Mouse (Mus musculus): ENCODE data around the gene Fam227a. TPM values are rescaled to one million over a fixed set of nuclear protein-coding genes. Genes with fewer than 3 reads are reported as not detected.

Gene Fam227a
- polyA plus RNA-seq, 1 experiment: 0.74 TPM

GRCm38 (mm10) chr15:79575543-79576222 is 83.1 kb downstream of the Fam227a start:
- TF ChIP-seq REST (IDR thresholded peaks at IDR 0.05; ENCODE audit: insufficient read depth, insufficient read length): no peak
- TF ChIP-seq TCF12 (IDR thresholded peaks at IDR 0.05; ENCODE audit: insufficient read depth, poor library complexity, severe bottlenecking): no peak
- TF ChIP-seq E2F4 (IDR thresholded peaks at IDR 0.05; ENCODE audit: insufficient read depth): no peak
- no peak for TF ChIP-seq SRF (IDR thresholded peaks at IDR 0.05; ENCODE audit: control insufficient read depth, insufficient read length, low read depth)
- no peak for TF ChIP-seq MYOD1 (IDR thresholded peaks at IDR 0.05; ENCODE audit: control insufficient read depth in 1 of 3, insufficient read length in 2 of 3, low read depth in 2 of 3)
- no peak for TF ChIP-seq POLR2AphosphoS2 (IDR thresholded peaks at IDR 0.05; ENCODE audit: insufficient read length, low read depth)
- TF ChIP-seq CEBPB (IDR thresholded peaks at IDR 0.05; ENCODE audit: insufficient read depth, poor library complexity, severe bottlenecking): no peak
- H3K27me3 ChIP-seq (ENCODE audit: control insufficient read depth, insufficient read depth, insufficient read length): peaks cover 39% of the 10 kb centered on the region
- no peak overlapping the region for H3K4me3 ChIP-seq
- H3K36me3 ChIP-seq (ENCODE audit: control insufficient read depth, insufficient read depth): no peaks in the 10 kb centered on the region
- no peaks in the 10 kb centered on the region for H3K79me2 ChIP-seq (ENCODE audit: control insufficient read depth, insufficient read depth)
- H3ac ChIP-seq (ENCODE audit: control insufficient read depth, insufficient read length): no peak overlapping the region
- no peak overlapping the region for H3K4me2 ChIP-seq (ENCODE audit: low read depth)

- Histone ChIP-seq H3K27me3 (ENCODE audit: control insufficient read depth, insufficient read depth, insufficient read length) (peaks cover 61% of the 10 kb centered on the region), H3ac (ENCODE audit: control insufficient read depth, insufficient read length) (no peak overlapping the region), H3K4me2 (ENCODE audit: low read depth) (no peak overlapping the region), H3K36me3 (ENCODE audit: control insufficient read depth, insufficient read depth) (no peaks in the 10 kb centered on the region), H3K79me2 (ENCODE audit: control insufficient read depth, insufficient read depth) (no peaks in the 10 kb centered on the region), H3K4me3 (no peak overlapping the region)
- TF ChIP-seq SRF (IDR thresholded peaks at IDR 0.05; ENCODE audit: control insufficient read depth, insufficient read length, low read depth) (no peak), USF1 (IDR thresholded peaks at IDR 0.05; ENCODE audit: low read depth) (no peak), REST (IDR thresholded peaks at IDR 0.05; ENCODE audit: insufficient read depth, insufficient read length) (no peak), TCF3 (IDR thresholded peaks at IDR 0.05; ENCODE audit: insufficient read length, low read depth) (no peak), MAX (IDR thresholded peaks at IDR 0.05; ENCODE audit: low read depth) (no peak), POLR2A (IDR thresholded peaks at IDR 0.05; ENCODE audit: insufficient read length, low read depth) (no peak), MYOG (IDR thresholded peaks at IDR 0.05; ENCODE audit: control insufficient read depth in 1 of 3, insufficient read depth in 1 of 3, insufficient read length in 2 of 3, low read depth in 2 of 3) (no peak), TCF12 (IDR thresholded peaks at IDR 0.05; ENCODE audit: insufficient read depth, poor library complexity, severe bottlenecking) (no peak), MYOD1 (IDR thresholded peaks at IDR 0.05; ENCODE audit: control insufficient read depth in 1 of 3, insufficient read length in 2 of 3, low read depth in 2 of 3) (no peak), POLR2AphosphoS2 (IDR thresholded peaks at IDR 0.05; ENCODE audit: insufficient read length, low read depth) (no peak), E2F4 (IDR thresholded peaks at IDR 0.05; ENCODE audit: insufficient read depth) (no peak), CEBPB (IDR thresholded peaks at IDR 0.05; ENCODE audit: insufficient read depth, poor library complexity, severe bottlenecking) (no peak)
Measured at GRCm38 (mm10) chr15:79562417-79562816, 96.3 kb downstream of the Fam227a start.

- TF ChIP-seq TCF3 (IDR thresholded peaks at IDR 0.05; ENCODE audit: insufficient read length, low read depth) (no peak), POLR2AphosphoS2 (IDR thresholded peaks at IDR 0.05; ENCODE audit: insufficient read length, low read depth) (no peak), E2F4 (IDR thresholded peaks at IDR 0.05; ENCODE audit: insufficient read depth) (no peak), USF1 (IDR thresholded peaks at IDR 0.05; ENCODE audit: low read depth) (no peak), TCF12 (IDR thresholded peaks at IDR 0.05; ENCODE audit: insufficient read depth, poor library complexity, severe bottlenecking) (no peak), MAX (IDR thresholded peaks at IDR 0.05; ENCODE audit: low read depth) (no peak), REST (IDR thresholded peaks at IDR 0.05; ENCODE audit: insufficient read depth, insufficient read length) (no peak), MYOG (IDR thresholded peaks at IDR 0.05; ENCODE audit: control insufficient read depth in 1 of 3, insufficient read depth in 1 of 3, insufficient read length in 2 of 3, low read depth in 2 of 3) (no peak), CEBPB (IDR thresholded peaks at IDR 0.05; ENCODE audit: insufficient read depth, poor library complexity, severe bottlenecking) (no peak), MYOD1 (IDR thresholded peaks at IDR 0.05; ENCODE audit: control insufficient read depth in 1 of 3, insufficient read length in 2 of 3, low read depth in 2 of 3) (no peak), SRF (IDR thresholded peaks at IDR 0.05; ENCODE audit: control insufficient read depth, insufficient read length, low read depth) (no peak), POLR2A (IDR thresholded peaks at IDR 0.05; ENCODE audit: insufficient read length, low read depth) (no peak)
- no peak overlapping the region for H3K4me3 ChIP-seq
- H3ac ChIP-seq (ENCODE audit: control insufficient read depth, insufficient read length): no peak overlapping the region
- H3K27me3 ChIP-seq (ENCODE audit: control insufficient read depth, insufficient read depth, insufficient read length): peaks cover 49% of the 10 kb centered on the region
- H3K36me3 ChIP-seq (ENCODE audit: control insufficient read depth, insufficient read depth): no peaks in the 10 kb centered on the region
- H3K79me2 ChIP-seq (ENCODE audit: control insufficient read depth, insufficient read depth): no peaks in the 10 kb centered on the region
- no peak overlapping the region for H3K4me2 ChIP-seq (ENCODE audit: low read depth)
Measured at GRCm38 (mm10) chr15:79559649-79560048, 99.1 kb downstream of the Fam227a start.

Other genes starting within 250 kb of the Fam227a start
- 116 TPM for gene Csnk1e, start 203.4 kb downstream of the Fam227a start, polyA plus RNA-seq (2012; fragmentation: generic; extraction: Trizol)
- 0.06 TPM for gene Kcnj4, start 153.7 kb downstream of the Fam227a start, polyA plus RNA-seq (2012; fragmentation: generic; extraction: Trizol)
- gene Kdelr3, start 142.5 kb downstream of the Fam227a start, polyA plus RNA-seq (2012; fragmentation: generic; extraction: Trizol): 74.7 TPM
- gene Ddx17, start 112.2 kb downstream of the Fam227a start, polyA plus RNA-seq (2012; fragmentation: generic; extraction: Trizol): 96.2 TPM
- not detected for gene Dmc1, start 53.8 kb downstream of the Fam227a start, polyA plus RNA-seq (2012; fragmentation: generic; extraction: Trizol)
- 41.6 TPM for gene Cby1, start 243 bp upstream of the Fam227a start, polyA plus RNA-seq (2012; fragmentation: generic; extraction: Trizol)
- gene Tomm22, start 11.9 kb upstream of the Fam227a start, polyA plus RNA-seq (2012; fragmentation: generic; extraction: Trizol): 110 TPM
- gene Josd1, start 29.0 kb upstream of the Fam227a start, polyA plus RNA-seq (2012; fragmentation: generic; extraction: Trizol): 40.6 TPM
- gene Gtpbp1, start 31.9 kb upstream of the Fam227a start, polyA plus RNA-seq (2012; fragmentation: generic; extraction: Trizol): 52.7 TPM
- 78.0 TPM for gene Sun2, start 83.6 kb upstream of the Fam227a start, polyA plus RNA-seq (2012; fragmentation: generic; extraction: Trizol)
- gene Dnal4, start 118.9 kb upstream of the Fam227a start, polyA plus RNA-seq (2012; fragmentation: generic; extraction: Trizol): 66.8 TPM
- 14.3 TPM for gene Nptxr, start 145.8 kb upstream of the Fam227a start, polyA plus RNA-seq (2012; fragmentation: generic; extraction: Trizol)
- gene Npcd, start 175.3 kb upstream of the Fam227a start, polyA plus RNA-seq (2012; fragmentation: generic; extraction: Trizol): 3.2 TPM
- gene Cbx6, start 175.7 kb upstream of the Fam227a start, polyA plus RNA-seq (2012; fragmentation: generic; extraction: Trizol): 26.1 TPM
- 10.0 TPM for gene Apobec3, start 232.7 kb upstream of the Fam227a start, polyA plus RNA-seq (2012; fragmentation: generic; extraction: Trizol)